Comparison of ENCODE assay signal across 13 mouse cellular contexts in the genomic region with DNA sequence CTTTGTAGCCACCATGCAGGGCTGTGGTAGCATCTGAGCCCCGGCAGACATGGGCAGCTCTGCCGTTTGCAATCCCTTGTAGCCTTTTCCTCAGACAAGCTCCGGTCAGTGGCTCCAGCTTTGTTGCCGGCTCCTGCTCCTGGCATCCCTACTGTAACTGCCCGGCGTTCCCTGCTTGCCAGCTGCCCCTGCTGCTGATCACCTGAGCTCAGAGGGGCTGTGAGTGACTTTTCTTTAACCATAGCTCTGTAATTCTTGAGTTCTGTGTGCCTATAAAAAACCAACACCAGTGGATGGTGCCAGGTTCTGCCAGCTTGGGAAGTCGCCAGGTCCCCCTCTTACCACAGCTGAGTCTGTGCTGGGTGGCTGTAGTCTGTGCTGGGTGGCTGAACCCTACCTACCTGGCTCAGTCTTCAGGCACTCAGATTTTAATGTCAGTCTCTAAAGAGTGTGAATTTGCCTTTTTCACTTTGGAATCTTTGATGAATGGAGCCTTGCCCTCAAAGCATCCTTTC.
A peak's percentile ranks its signal among the peaks of the same experiment; 100 is the strongest.
DNase-seq lines count a peak whose midpoint lies in the region; ATAC-seq and TF ChIP-seq lines count a peak whose summit lies in the region.
"Had no signal": no experiment of that assay in that cellular context is flagged by ENCODE, and none has a peak within 500 bp of the region (broad histone marks: within the 10 kb centered on the region; RNA-seq: fewer than 3 reads in every experiment).

No protein-coding gene starts in this region.

- no peaks in the 10 kb centered on the region for H3K27me3 ChIP-seq in forebrain, embryonic 15.5 days
- H3K27me3 ChIP-seq in forebrain, embryonic 12.5 days: no peaks in the 10 kb centered on the region
- no peaks in the 10 kb centered on the region for H3K27me3 ChIP-seq in hindbrain, postnatal 0 days (ENCODE audit: insufficient read depth, low read length)
- H3K27me3 ChIP-seq: hindbrain, embryonic 15.5 days; limb, embryonic 13.5 days had no signal

- no peaks in the 10 kb centered on the region for H3K9me3 ChIP-seq in forebrain, embryonic 15.5 days
- no peaks in the 10 kb centered on the region for H3K9me3 ChIP-seq in forebrain, embryonic 12.5 days
- no peaks in the 10 kb centered on the region for H3K9me3 ChIP-seq in hindbrain, postnatal 0 days (ENCODE audit: low read length)
- H3K9me3 ChIP-seq: hindbrain, embryonic 15.5 days; limb, embryonic 13.5 days had no signal

- no peak for TF ChIP-seq CTCF in hindbrain, postnatal 0 days (IDR thresholded peaks at IDR 0.05; ENCODE audit: low read depth)

- H3K9ac ChIP-seq in forebrain, embryonic 15.5 days (replicated peaks): peak overlapping the region; percentile 32; the same call in 1 of the 2 replicates
- H3K9ac ChIP-seq in forebrain, embryonic 12.5 days: no peak overlapping the region
- no peak overlapping the region for H3K9ac ChIP-seq in hindbrain, postnatal 0 days (replicated peaks; ENCODE audit: low read length)
- H3K9ac ChIP-seq: hindbrain, embryonic 15.5 days; limb, embryonic 13.5 days had no signal

- H3K36me3 ChIP-seq in forebrain, embryonic 15.5 days: no peaks in the 10 kb centered on the region
- no peaks in the 10 kb centered on the region for H3K36me3 ChIP-seq in forebrain, embryonic 12.5 days (replicated peaks)
- H3K36me3 ChIP-seq in hindbrain, postnatal 0 days (ENCODE audit: insufficient read depth, low read length): no peaks in the 10 kb centered on the region
- H3K36me3 ChIP-seq: hindbrain, embryonic 15.5 days; limb, embryonic 13.5 days had no signal

- DNase-seq in layer of hippocampus, adult 9-11 months: peak; percentile 2
- no peak for DNase-seq in layer of hippocampus, adult 18-20 months (ENCODE audit: low spot score in 2 of 2)
- DNase-seq in cerebellum, adult 8-10 months: peak; percentile 26
- no peak for DNase-seq in hindbrain, postnatal 0 days (ENCODE audit: low spot score)
- no peak for DNase-seq in natural killer cell, adult 2 months (ENCODE audit: low spot score in 2 of 2)
- no peak for DNase-seq in spleen, postnatal 36 days (ENCODE audit: low spot score in 2 of 2)
- DNase-seq: right cerebral cortex, postnatal 25 days had no signal

- no peak overlapping the region for H3K4me2 ChIP-seq in forebrain, embryonic 15.5 days (replicated peaks)
- no peak overlapping the region for H3K4me2 ChIP-seq in forebrain, embryonic 12.5 days
- no peak overlapping the region for H3K4me2 ChIP-seq in hindbrain, postnatal 0 days (ENCODE audit: low read depth, low read length)
- H3K4me2 ChIP-seq: hindbrain, embryonic 15.5 days; limb, embryonic 13.5 days had no signal

- 63% methylated on average over 7 of the region's 7 CpGs for WGBS in forebrain, embryonic 15.5 days
- WGBS in forebrain, embryonic 12.5 days: 73% methylated on average over 7 of the region's 7 CpGs
- 37% methylated on average over 7 of the region's 7 CpGs for WGBS in hindbrain, postnatal 0 days

- H3K27ac ChIP-seq in forebrain, embryonic 15.5 days (replicated peaks): 0 out of 2 replicates have a peak overlapping the region, but pooled peaks have one; percentile 13
- H3K27ac ChIP-seq in forebrain, embryonic 12.5 days: no peak overlapping the region
- H3K27ac ChIP-seq in hindbrain, postnatal 0 days: peak overlapping the region; percentile 49; the same call in 1 of the 2 replicates
- H3K27ac ChIP-seq: hindbrain, embryonic 15.5 days; limb, embryonic 13.5 days had no signal

- H3K4me1 ChIP-seq in forebrain, embryonic 15.5 days: peaks cover 34% of the 10 kb centered on the region
- H3K4me1 ChIP-seq in forebrain, embryonic 12.5 days: peaks cover 33% of the 10 kb centered on the region
- peaks cover 20% of the 10 kb centered on the region; the same call in 1 of the 2 replicates for H3K4me1 ChIP-seq in hindbrain, postnatal 0 days (ENCODE audit: insufficient read depth, low read length)

- H3K4me3 ChIP-seq in forebrain, embryonic 15.5 days: no peak overlapping the region
- no peak overlapping the region for H3K4me3 ChIP-seq in forebrain, embryonic 12.5 days (replicated peaks)
- no peak overlapping the region for H3K4me3 ChIP-seq in hindbrain, postnatal 0 days (ENCODE audit: low read length)
- H3K4me3 ChIP-seq: hindbrain, embryonic 15.5 days; limb, embryonic 13.5 days had no signal

- no peak for ATAC-seq in forebrain, embryonic 15.5 days (replicated peaks)
- no peak for ATAC-seq in forebrain, embryonic 12.5 days (ENCODE audit: low FRiP score)
- no peak for ATAC-seq in hindbrain, postnatal 0 days
- ATAC-seq: lung, postnatal 0 days; midbrain, embryonic 16.5 days had no signal

Comparison
In these comparisons a context has a peak if more than half of its experiments do, and no peak if none do; other contexts are left out.
1. DNase-seq: peak in layer of hippocampus, adult 9-11 months (single experiment) and cerebellum, adult 8-10 months (single experiment); none in layer of hippocampus, adult 18-20 months (0 of 2), hindbrain, postnatal 0 days (single experiment), natural killer cell, adult 2 months (0 of 2) and spleen, postnatal 36 days (0 of 2).